Mouse (Mus musculus) adrenal gland (tissue): ENCODE data around the gene Cyp2j13.
"Not testable (repeated sequence)": the region's sequence is repeated elsewhere in the genome, so short reads cannot be mapped to it uniquely, and the experiment has no call there.

Experiments used
- intact Hi-C: fragments of 180-260 bp; cut with DNase I; formaldehyde crosslinking; loops from one replicate; pipeline ENCODE4 v1.15.1; 2025
- long read RNA-seq, 2 experiments: library from polyadenylated mRNA; unstranded; transcript quantifications; one replicate each; pipeline ENCODE4 v2.0.0; 2020; ENCODE audit warnings: borderline replicate concordance in 1 of 2; ENCODE audit not compliant: insufficient replicate concordance in 1 of 2

Cyp2j13 gene
- long read RNA-seq, experiment 1, result 0 reads
- long read RNA-seq, experiment 2, result 0 reads

DNA sequence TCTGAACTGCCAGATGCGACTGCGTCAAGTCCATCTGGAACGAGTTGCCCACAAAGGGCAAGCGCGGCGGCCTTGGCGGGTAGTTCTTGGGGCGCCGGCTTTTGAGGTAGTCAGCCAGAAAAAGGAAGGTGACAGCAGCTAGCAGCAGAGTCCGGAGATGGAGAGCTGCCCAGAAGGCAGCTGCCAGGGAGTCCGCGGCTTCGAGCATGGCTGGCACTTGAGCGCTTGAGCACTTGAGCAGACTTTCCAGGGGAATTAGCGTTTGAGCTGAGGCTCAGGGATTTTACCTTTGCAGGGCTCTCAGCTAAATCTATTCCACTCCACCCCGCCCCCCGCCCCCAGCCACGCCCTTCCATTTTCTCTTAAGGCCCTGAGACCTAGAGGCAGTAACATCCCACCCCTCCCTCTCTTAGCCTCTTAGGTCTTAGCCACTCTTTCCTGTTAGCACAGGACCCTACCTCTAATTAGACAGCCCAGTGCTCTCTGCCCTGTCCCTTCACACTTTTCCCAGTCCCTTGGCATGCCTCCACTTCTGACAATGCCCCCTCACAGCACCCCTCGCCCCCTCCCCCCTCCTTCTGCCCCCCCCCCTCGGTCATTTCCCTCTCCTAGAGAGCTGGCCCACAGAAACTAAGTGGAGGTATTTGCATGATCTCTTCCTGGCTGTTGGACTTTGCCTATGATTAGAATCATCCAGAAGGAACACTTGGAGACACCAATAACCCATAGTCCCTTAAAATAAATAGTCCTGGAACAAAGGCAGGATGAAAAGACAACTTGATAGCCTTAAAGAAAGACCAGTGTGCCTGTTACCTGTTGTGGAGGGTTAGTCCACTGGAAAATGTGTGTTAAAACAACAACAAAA is at the start of gene Cyp2j13:
Cyp2j13 (minus strand) TSS at position 286 of the 865 bp plus-strand sequence.
- intact Hi-C loops, result no loop called here

- intact Hi-C loops, result no loop called here
Observed at GRCm38 (mm10) chr4:96096841-96097240, 19.5 kb upstream of the Cyp2j13 start.

DNA sequence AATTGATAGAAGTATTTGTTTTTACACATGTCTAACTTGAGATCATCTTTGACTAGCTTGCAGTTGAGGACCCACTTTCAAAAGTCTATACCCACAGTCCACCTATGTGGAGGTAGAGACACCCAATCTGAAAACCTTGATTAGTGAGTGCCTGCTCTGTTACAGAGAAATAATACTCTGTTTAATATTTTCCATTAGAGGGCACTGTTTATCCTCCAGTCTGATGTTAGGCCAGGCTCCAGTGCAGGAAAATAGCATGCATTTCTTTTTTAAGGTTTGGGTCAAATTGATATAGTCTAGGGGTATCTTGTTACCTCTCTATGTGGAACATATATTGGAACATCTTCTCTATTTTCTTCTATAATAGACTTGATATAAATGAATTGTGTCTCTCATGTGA is 14.5 kb upstream of the Cyp2j13 start:
- intact Hi-C loops, result loop anchor here (5.0 kb wide), 1 partner anchor 590 kb away; no protein-coding TSS in a partner anchor

DNA sequence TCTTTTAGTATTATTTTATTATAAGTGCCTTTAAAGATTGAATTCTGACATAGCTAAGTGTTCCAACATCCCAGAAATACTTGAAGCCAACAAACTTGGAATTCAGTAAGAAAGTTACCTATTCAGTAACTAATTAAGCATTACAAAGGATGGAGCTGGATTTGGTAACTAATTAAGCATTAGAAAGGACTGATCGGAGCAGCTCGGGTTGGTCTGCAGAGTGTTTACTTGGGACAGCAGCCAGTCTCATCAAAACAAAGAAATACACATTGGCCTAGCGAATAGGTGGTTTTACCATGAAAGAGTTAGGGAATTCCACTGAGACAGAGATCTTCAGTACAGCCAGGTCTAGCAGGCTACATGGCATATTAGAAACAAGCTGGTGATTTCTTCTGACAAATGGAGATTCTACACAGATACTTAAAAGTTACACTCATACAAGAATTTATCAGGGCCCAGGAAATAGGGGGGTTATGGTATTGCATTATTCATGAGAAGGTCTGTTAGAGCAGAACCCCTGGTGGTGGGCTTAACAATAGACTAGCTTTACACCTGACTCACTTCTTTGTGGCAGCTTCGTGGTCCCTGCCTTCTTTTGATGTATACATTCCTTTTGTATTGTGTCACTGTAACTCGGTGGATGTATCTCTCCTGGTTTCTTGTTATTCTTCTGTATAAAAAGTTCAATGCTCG is 12.2 kb upstream of the Cyp2j13 start:
- intact Hi-C loops, result loop anchor here (5.0 kb wide), 1 partner anchor 593 kb away; no protein-coding TSS in a partner anchor

DNA sequence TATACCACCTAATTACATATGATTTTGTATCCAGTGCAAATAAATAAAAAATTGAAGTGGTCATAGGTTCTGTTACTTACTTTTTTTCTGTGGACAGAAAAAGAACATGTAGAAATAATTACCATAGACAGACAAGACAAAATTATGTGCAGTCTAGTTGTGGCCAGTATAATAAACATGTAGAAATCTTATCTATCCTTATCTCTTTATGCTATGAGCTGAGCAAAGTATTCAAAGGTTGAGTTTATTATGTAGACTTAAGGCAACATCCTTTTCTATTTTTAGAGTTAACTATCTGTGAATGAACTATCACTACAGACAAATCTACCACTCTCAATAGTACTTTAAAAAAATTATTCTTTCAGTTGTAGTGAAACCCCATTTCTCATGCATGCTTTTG is 962 bp upstream of the Cyp2j13 start:
- intact Hi-C loops, result no loop called here

DNA sequence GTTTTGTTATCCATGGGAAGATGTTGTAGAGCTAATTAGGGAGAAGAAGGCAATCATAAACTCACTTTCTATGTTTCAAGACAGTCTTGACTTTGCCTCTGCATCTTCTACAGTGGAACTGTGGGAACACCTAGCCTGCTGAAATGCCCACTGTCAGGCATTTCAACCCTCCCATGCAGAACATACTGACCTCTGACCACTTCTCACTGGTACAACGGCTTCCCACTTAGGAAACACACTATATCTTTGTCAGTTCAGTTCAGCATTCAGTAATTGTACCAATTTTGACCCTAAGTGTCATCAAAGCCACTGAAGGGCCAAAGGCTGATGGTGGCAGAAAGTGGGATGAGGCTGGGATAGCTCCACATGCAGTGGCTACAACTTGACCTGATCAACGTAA is 15.3 kb downstream of the Cyp2j13 start:
- intact Hi-C loops, result no loop called here

DNA sequence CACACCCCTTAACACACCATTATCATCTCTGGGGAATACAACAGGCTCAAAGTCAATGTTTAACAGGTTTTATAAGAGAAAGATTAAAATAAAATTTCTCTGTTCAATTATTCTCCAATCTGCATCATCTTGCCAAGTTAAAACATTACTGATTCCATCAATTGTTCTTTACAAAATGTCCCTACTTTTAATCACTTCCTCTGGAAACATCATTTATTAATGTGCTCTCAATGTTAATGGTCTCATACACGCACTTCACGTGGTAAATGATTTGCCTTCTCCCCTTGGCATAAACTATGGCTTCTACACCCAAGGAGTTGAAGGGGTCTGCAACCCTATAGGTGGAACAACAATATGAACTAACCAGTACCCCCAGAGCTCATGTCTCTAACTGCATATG is 17.2 kb downstream of the Cyp2j13 start:
- intact Hi-C loops, result no loop called here

GRCm38 (mm10) chr4:96028412-96028811 is 48.9 kb downstream of the Cyp2j13 start:
- intact Hi-C loops, result no loop called here

GRCm38 (mm10) chr4:96022803-96023202 is 54.5 kb downstream of the Cyp2j13 start:
- intact Hi-C loops, result no loop called here

DNA sequence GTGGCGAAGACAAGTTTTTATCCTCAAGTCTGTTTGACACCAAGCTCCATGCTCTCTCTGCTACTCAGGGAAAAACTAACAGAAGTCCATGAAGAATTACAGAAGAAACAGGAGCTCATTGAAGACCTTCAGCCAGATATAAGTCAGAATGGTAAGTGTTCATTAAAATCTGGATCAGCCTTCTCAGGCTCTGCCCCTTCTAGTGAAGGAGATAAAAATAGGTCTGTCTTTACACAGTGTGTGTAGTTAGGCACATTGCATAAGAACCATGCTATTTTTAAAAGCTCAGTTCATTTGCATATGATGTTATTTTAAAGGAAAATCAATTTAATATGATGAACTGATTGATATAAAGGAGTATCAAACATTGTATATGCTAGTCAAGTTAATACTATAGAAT is 60.5 kb downstream of the Cyp2j13 start:
- intact Hi-C loops, result no loop called here

DNA sequence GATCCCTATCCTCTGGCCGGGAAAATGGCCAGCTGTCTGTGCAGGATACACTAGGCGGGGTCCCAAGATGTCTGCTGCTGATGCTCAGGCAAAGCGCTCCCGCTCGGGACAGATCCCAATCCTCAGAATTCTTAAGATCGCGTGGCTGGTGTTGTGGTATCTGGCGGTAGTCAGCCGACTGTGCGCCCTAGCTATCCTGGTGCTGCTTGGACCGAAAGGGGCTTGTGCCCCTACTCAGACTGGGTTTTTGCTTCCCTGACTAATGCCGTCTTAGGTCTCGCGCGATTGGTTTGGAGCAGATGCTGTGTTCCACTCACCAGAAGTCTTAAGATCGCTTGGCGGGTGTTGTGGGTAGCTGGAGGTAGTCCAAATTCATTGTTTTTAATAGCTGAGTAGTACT is 95.1 kb downstream of the Cyp2j13 start:
- intact Hi-C loops, result not testable (repeated sequence)
